Mouse (Mus musculus) brain, adult 2 months (tissue): ENCODE measurements at regions not wholly inside any gene's neighbourhood (a gene's known extent, or its start where the extent isn't known, plus 50 kb on each side); places are given as distances from the start of the nearest gene placed in this dataset.
A peak's percentile ranks its signal among the peaks of the same experiment; 100 is the strongest.
"Not testable (repeated sequence)": the region's sequence is repeated elsewhere in the genome, so short reads cannot be mapped to it uniquely, and the experiment has no call there.

Experiments
- DNase-seq: peaks from one replicate; pipeline ENCODE4 v3.0.0; 2011; ENCODE audit warnings: low read depth, low spot score

DNA sequence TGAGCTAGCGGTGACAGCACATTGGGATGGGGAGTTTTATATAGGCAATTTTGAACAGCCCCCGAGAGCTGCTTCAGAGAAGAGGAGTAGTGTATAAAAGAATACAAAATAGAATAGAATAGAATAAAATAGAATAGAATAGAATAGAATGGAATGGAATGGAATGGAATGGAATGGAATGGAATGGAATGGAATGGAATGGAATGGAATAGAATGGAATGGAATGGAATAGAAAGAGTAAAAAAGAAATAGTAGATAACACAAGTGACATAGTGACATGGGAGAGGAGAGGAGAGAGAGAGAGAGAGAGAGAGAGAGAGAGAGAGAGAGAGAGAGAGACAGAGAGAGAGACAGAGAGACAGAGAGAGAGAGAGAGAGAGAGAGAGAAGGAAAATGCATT is 99.6 kb upstream of the Gm8882 start:
- DNase-seq = not testable (repeated sequence)

DNA sequence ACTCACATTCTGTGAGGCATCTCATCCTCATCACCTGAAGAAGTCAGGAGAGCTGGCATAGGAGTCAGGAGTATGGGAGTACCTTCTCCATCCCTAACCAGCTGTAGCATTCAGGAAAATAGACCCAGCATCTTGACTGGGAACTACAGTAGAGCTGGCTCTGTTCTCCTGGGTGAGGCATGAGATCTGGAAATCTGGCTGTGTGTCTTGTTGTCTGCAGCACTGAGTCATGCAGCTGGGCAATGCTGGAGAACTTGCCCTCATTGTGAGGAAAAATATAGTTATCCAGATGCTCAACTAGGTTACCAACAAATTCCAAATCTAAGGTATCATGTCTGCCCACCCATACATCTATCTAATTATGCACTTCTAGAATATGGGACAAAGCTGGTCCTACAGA is 72.1 kb upstream of the Gm8882 start:
- peak; percentile 12 for DNase-seq
